Mouse (Mus musculus) mature B cell (primary cell): ENCODE measurements around the gene Fbxo6.

Source experiments
- in situ Hi-C: fragments of 300-500 bp; cut with MboI; formaldehyde crosslinking; loops from 2 replicates; pipeline ENCODE4 v1.14.3; 2019

Fbxo6 gene

DNA sequence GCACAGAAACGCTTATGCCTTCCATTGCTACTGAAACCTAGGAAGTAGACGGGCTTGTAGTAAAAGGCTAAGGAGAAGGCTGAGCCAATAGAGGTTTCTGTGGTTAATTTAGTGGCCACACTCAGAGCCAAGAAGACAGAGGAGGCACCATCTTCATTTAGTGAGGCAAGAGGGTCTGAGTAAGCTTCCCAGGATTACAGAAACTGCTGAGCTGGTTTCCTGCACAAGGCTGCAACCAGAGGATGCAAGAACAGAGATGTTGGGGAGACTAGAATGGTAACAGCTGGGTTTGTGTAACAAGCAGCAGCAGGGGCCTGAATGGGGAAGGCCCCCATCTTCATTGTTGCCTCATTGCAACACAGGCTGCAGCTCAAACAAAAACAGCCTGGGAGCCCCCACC lies 23.3 kb downstream of the Fbxo6 start:
- in situ Hi-C loops: no loop called here

DNA sequence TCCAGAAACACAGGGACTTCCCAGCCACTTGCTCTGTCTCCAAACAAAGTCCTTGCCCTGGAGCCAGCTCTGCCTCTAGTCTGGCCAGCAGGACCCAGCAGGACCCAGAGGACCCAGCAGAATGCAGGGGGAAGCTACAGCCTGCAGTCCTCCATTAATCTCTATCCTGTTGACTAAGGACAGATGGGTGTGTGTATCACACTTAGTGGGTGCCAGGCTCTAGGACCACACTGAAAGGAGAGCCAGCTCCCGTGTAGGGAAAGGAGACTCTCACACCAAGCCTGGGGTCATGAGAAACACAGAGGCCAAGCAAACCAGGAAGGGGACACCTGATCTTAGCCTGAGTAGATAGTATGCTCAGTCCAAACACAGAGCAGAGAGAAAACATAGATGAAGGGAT lies 23.7 kb downstream of the Fbxo6 start:
- in situ Hi-C loops: no loop called here

DNA sequence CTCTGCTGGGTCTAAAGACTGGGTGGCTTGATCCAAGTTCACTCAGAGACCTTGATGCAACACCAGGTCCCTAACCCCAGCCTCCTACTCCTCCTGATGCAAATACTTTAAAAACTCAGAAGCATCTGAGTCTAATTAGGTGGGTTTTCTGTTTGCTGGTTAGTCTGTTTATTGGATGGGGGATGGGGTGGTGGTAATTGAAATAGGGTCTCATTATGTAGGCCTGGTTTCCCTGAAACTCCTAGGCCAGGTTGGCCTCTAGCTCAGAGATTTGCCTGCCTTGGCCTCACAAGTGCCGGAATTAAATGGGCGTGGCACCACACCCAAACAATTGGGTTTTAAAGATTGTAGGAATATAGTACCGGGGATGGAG lies 29.3 kb downstream of the Fbxo6 start:
- in situ Hi-C loops: no loop called here

DNA sequence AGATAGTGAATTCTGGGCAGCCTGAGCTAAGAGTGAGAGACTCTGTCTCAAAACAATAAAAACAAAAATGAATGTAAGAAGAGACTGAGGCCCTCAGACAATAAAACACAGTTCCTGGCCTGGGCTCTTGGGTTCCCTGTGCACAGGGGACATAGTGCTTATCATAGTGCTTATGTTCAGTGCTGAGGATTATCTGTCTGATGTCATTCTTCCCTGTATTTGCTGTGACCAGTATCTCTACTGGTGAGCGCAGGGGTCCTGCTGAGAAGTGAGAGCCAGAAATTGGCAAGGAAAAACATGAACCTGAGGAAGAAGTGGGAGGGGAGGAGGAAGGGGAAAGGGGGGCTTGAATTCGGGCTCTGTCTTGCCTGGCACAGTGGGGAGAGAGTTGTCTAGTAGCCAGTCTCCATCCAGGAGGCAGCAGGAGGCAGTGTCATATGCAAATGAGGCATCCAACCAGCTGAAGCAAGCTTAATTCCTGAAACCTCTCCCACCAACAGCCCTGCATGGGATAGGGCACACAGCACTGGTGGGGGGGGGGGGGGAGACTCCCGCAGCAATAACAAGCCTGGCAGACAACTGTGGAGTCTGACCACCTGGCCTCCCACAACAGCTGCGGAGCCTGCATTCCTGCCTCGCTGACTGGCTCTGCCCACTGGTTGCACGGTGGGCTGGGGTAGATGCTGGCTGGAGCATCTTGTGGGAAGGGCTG lies 29.8 kb downstream of the Fbxo6 start:
- in situ Hi-C loops: no loop called here

DNA sequence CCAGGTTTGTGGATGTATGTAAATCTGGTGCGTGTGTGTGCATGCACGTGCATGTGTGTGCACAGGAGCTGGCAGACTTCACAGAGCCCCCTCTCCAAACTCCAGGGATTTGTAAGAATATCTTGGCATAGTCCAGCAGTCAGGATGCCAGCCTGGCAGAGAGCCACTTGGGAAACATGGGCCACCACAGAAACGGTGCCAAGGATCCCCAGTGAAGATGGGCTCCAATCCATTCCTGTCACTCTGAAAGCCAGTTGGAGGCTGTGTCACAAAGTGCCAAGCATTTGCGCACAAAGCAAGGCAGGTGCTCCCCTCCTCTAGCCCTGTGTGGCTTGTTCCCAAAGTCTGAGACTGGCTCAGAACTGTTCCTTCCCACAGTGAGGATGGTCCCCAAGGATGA lies 30.6 kb downstream of the Fbxo6 start:
- in situ Hi-C loops: no loop called here

DNA sequence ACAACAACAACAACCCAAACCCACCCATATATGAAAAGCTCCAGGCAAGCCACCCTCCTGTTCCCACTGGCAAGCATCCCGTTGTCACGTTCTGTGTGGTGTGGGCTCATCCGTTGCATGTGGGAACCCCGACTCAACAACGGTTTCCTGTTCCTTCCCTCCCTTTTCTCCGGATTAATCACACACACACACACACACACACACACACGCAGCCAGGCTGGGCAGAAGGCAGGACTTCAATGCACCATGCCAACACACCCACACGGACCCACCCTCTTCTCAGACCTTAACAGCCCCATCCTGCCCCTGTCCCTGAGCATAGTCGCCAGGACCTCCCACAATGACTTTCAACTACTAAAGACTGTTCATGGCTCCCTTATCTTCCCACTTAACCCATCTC lies 31.4 kb downstream of the Fbxo6 start:
- in situ Hi-C loops: no loop called here

DNA sequence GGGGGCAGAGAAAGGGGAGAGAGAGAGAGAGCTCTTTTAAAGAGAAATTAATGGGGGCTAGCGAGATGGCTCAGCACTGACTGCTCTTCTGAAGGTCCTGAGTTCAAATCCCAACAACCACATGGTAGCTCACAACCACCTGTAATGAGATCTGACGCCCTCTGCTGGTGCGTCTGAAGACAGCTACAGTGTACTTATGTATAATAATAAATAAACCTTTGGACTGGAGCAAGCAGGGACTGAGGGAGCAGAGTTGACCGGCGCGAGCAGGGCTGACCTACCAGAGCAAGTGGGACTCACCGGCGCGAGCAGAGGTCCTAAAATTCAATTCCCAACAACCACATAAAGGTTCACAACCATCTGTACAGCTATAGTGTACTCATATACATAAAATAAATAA lies 32.4 kb downstream of the Fbxo6 start:
- in situ Hi-C loops: loop anchor here (10.0 kb wide), 1 partner anchor 45 kb away; the partner anchor contains the start of genes Fbxo2 and Fbxo44

DNA sequence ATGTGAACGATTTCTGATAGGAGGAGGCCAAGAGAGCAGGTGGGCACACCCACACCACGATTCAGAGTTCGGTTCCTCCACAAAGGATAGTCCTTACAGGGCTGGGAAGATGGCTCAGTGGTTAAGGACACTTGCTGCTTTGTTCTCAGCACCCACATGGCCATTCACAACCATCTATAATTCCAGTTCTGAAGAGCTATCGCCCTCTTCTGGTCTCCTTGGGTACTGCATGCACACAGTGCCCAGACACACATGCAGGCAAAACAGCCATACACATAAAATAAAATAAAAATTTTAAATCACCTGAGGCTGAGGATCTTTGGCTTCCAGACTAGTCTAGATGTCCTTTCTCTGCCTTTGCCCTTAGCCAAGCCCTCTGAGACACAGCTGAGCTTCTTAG lies 34.5 kb downstream of the Fbxo6 start:
- in situ Hi-C loops: loop anchor here (10.0 kb wide), 1 partner anchor 47 kb away; the partner anchor contains the start of genes Fbxo2 and Fbxo44

DNA sequence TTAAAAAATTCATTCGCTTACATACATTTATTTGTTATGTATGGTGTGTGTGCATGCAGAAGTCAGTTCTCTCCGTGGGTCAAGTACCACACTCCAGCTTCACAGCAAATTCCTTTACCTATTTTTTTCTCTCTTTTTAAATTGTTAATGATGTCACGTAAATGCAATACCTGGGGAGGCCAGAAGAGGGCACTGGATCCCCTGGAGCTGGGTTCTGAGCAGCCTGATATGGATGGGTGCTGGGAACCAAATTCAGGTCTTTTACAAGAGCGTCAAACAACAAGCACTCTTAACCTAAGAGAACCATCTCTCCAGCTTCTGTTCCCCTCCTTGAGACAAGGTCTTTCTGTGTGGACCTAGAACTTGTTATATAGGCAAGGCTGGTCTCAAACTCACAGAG lies 35.3 kb downstream of the Fbxo6 start:
- in situ Hi-C loops: loop anchor here (10.0 kb wide), 1 partner anchor 48 kb away; the partner anchor contains the start of genes Fbxo2 and Fbxo44

DNA sequence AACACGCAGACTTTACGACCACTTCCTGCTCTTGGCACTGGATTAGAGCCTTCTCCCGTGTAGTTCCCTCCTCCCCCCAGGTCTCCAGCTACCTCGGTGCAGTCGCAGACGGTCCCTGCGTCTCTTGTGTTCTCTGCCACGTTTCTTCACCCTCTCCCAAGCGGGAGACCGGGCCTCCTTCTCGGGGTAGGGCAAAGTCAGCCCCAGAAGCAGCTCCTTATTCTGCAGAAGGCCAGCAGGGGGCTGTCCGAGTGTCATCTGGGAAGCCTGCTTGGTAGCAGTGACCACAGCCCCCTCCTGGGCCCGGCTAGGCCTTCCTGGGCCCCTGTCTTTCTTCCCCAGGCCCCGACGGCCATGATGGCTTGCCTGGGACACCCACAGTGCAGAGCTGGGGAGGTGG lies 36.5 kb downstream of the Fbxo6 start:
- in situ Hi-C loops: loop anchor here (10.0 kb wide), 1 partner anchor 49 kb away; the partner anchor contains the start of genes Fbxo2 and Fbxo44

DNA sequence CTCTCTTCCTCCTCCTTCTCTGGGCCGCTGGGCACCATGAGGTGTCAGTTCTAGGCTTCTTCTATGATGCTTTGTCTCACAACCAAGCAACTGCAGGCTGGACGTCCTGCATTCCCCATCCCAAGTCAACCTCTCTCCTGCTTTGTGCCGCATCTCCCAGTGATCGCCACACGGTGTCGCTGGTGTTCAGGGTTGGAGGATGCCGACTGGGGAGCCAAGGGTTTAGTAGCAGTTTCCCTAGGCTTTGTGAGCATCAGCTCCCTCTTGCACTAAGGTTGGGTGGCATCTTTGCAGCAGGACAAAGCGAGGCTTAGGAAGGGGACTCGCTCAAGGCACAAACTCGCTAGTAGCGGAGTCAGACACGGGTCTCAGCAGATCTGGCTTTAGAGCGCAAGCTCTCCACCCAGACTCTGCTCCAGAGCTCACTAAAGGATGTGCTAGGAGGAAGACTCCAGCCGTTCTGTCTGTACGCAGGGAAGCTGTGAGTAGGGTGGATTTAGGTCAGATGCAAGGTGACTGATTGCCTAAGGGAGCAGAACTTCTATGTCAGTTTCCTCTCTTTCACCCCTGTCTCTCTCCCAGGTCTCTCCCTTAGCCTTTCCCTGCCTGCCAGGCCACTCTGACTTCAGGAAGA lies 37.1 kb downstream of the Fbxo6 start:
- in situ Hi-C loops: loop anchor here (10.0 kb wide), 1 partner anchor 50 kb away; the partner anchor contains the start of genes Fbxo2 and Fbxo44

DNA sequence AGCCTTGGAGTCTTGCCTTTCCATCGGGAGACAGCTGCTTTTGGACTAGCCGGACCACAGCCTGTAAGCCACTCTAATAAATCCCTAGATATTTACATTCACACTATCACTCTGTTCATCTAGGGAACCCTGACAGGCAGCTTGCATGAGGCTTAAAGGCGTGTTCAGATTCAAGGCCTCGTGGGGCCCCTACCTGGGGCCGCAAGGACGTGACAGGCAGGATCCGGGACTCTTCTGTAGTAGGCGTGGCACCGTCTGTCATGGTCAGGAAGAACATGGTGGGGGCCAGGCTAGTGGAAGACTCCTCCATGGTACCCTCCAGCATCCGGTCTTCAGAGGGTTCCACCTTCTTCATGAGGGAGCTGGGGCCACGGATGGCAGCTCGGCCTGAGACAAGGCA lies 39.4 kb downstream of the Fbxo6 start:
- in situ Hi-C loops: loop anchor here (10.0 kb wide), 1 partner anchor 52 kb away; the partner anchor contains the start of genes Fbxo2 and Fbxo44

DNA sequence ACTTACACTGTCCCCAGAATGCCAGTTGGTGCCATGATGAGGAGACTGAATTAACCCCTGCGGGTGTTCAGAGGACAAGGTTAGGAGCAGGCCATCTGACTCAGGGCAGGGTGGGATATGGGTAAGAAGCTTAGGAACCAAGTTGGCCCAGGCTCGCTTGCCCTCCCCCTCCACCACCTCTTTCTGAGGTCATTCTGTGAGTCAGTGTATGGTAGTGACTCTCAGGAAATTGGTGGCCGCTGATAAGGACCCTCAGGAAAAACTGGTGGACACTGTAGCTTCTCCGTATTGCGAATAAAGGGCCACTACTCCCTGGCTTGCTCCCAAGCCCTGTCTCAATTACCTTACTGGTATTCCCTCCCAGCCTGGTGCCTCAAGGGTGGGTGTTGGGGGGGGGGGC lies 42.7 kb downstream of the Fbxo6 start:
- in situ Hi-C loops: no loop called here

DNA sequence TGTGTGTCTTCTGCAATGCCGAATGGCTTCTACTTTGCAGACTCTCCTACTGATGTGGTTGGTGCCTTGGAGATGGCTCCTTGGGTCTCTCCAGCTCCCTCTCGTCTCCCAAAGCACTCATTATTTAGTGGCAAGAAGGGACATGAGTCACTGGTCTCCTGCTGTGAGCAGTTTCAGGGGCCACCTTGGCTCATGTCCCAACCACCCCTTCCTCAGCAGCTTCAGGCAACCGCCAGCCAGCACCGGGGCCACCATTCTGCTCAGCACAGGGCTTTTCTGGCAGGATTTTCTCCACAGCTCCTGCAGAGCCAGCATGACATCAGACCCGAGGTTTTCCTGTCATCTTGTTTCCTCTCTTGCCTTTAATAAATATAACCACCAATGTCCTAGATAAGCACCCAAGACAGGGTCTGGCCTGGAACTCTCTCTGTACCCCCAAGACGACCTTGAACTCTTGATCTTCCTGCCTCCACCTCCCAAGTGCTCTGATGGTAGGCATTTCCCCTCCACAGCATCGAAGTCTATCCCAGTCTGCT lies 43.3 kb downstream of the Fbxo6 start:
- in situ Hi-C loops: no loop called here

DNA sequence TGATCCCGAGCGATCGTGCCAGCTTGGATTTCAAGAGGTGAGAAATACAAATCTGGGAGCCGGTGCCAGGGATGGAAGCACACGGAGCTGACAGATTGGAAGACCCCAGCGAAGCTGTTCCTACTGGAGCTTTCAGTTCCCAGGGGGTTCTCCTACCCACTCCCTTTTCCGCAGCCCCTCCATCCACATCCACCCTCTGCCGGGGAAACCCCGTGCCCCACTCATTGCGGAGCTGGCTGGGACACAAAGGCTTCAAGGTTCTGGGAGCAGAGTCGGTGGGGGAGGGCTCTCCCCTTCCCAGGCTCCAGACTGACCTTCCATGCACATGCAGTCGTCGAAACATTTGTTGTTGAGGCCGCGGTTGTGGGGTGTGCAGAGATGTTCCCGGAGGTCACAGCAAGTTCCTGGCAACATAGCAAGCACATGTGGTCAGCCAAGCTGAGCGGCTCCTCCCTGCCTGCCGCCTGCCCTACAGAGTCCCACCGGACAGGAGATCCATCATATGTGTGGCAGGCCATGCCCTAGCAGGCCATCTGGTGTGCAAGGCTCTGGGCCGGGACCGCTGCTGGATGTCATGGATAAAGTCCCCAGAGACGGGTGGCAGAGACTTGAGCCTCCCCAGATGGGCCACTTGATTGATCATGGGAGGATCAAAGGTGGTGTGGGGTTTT lies 44.2 kb downstream of the Fbxo6 start:
- in situ Hi-C loops: no loop called here

DNA sequence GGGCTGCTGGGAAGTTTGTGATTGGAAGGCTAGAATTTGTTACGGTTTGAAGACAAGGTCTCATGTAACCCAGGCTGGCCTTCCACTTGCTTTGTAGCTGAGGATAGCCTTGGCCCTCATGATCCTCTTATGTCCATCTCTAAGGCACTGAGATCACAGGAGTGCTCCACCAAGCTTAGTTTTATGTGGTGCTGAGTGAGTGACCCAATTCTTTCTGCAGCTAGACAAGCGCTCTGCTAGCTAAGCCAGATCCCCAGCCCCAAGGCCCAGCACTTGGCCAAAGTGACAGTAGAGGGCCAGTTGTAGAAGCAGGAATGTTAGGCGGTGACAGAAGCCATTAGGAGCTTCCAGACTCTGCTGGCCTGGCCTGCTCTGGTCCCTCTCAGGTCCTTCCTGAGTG lies 47.8 kb downstream of the Fbxo6 start:
- in situ Hi-C loops: no loop called here

DNA sequence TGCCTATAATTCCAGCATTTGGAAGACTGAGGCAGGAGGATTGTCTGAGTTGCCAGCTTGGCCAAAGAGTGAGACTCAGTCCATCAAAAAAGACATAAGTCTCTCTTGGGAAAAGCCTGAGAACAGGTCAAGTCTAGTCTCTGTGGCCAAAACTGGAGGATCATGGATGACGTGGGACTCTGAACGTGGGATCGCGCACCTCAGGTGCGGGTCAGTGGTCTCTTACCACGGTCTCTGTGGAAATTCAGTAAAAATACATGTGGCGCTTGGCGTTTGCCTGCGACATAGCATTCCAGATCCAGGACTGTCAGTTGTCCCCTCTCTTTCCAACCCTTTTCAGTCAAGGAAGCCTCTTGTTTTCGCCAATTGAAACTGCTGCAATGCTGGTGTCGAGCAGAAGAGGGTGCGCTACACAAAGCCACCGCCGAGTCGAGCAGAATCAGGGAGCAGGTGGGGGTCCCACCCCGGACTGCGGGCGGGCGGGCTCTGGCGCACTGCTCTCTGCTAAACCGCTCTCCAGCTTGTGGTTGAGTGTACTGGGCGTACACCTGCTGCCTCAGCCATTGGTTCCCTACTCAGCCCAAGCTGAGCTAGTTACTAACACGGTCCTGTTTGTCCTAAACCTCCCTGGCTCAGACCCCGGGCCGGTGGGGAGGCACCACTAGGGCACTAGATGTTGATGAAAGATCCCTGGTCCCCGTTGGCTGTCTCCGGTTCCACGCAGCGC lies 50.0 kb downstream of the Fbxo6 start:
- in situ Hi-C loops: no loop called here

DNA sequence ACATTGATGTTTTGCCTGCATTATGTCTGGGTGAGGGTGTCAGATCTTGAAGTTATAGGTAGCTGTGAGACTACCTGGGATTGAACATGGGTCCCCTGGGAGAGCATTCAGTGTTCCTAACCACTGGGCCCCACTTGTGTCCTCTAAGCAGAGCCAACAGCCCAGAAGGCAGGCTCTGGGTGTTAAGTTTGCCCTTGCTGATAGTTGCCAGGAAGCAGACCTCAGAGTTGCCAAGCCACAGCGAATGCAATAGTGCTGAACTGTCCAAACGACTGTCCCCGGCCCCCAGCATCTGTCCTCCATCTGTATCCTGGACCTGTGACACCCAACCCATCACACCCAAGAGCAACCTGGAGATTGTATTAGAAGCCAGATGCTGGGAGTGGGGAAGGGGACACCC lies 53.3 kb downstream of the Fbxo6 start:
- in situ Hi-C loops: no loop called here

DNA sequence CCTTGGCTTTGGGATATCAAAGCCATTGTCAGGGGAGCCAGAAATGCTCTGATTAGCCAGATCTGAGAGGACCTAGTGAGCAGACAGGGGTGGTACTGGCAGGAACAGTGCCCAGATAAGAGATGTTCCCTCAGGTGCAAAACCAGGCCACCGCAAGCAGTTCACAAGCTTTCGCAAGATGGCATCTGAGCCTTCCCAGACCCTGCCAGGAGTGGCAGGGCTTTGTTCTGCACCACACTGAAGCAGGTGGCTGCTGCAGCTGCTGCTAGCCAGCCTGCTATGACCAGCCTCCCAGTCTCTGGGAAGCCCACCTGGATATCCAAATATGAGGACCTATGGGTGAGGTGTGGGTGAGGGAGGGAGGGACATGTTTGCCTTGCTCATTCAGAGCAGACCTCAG lies 54.0 kb downstream of the Fbxo6 start:
- in situ Hi-C loops: no loop called here
